Mouse (Mus musculus) embryonic facial prominence, embryonic 11.5 days (tissue): Measurements from ENCODE around the gene Polrmt. TPM values are rescaled to one million over a fixed set of nuclear protein-coding genes. Genes with fewer than 3 reads are reported as not detected.
A peak's percentile ranks its signal among the peaks of the same experiment; 100 is the strongest.

Experiments used
- ATAC-seq: fragments of 200-750 bp; cut with Nextera tagmentation; replicated peaks from 2 replicates; pipeline ENCODE4 v1.8.0; 2017; ENCODE audit warnings: low read depth; ENCODE audit not compliant: insufficient number of reproducible peaks, low FRiP score, low TSS enrichment
- DNase-seq: peaks from one replicate; pipeline ENCODE4 v3.0.0-alpha.2; 2015; ENCODE audit warnings: low spot score
- H3K27ac ChIP-seq: fragments of 300-500 bp; sonication (generic); replicated peaks from 2 replicates; pipeline ENCODE4 v1.5.1; 2014; ENCODE audit warnings: mild to moderate bottlenecking, low read depth, low read length, control low read depth
- H3K27me3 ChIP-seq: fragments of 300-500 bp; sonication (generic); 2 replicates; pipeline ENCODE4 v1.6.1; 2014; ENCODE audit warnings: mild to moderate bottlenecking, low read length, moderate library complexity, mixed read lengths; ENCODE audit not compliant: control insufficient read depth, insufficient read depth
- H3K36me3 ChIP-seq: fragments of 300-500 bp; sonication (generic); replicated peaks from 2 replicates; pipeline ENCODE4 v1.6.1; 2014; ENCODE audit warnings: low read depth, mild to moderate bottlenecking, low read length, moderate library complexity, mixed read lengths; ENCODE audit not compliant: control insufficient read depth, insufficient read depth
- H3K4me1 ChIP-seq: fragments of 300-500 bp; sonication (generic); 2 replicates; pipeline ENCODE4 v1.6.1; 2014; ENCODE audit warnings: low read length, mixed read lengths; ENCODE audit not compliant: control insufficient read depth, insufficient read depth
- H3K4me2 ChIP-seq: fragments of 300-500 bp; sonication (generic); 2 replicates; pipeline ENCODE4 v1.6.1; 2014; ENCODE audit warnings: low read depth, mild to moderate bottlenecking, control low read depth, low read length, moderate library complexity
- H3K4me3 ChIP-seq: fragments of 300-500 bp; sonication (generic); 2 replicates; pipeline ENCODE4 v1.5.1; 2014; ENCODE audit warnings: low read depth, low read length, control low read depth
- H3K9ac ChIP-seq: fragments of 300-500 bp; sonication (generic); replicated peaks from 2 replicates; pipeline ENCODE4 v1.6.1; 2014; ENCODE audit warnings: mild to moderate bottlenecking, control low read depth, low read length
- H3K9me3 ChIP-seq: fragments of 300-500 bp; sonication (generic); replicated peaks from 2 replicates; pipeline ENCODE4 v1.6.1; 2016; ENCODE audit warnings: mild to moderate bottlenecking, low read length, inconsistent platforms, mixed read lengths; ENCODE audit not compliant: control insufficient read depth
- WGBS: fragments of 180-500 bp; shearing (Covaris S2); extraction: QIAGEN DNeasy Blood & Tissue Kit; methylation state at CpG from one replicate; pipeline ENCODE4 v1.1.7; 2014; 5-methylcytosine and 5-hydroxymethylcytosine counted together
- polyA plus RNA-seq: library from polyadenylated mRNA; unstranded; fragments of >200 nt; fragmentation: Nextera tagmentation; extraction: Ambion mirVana; gene quantifications from 2 replicates; pipeline ENCODE4 v1.2.1, GENCODE M21; 2014

The Polrmt gene
- polyA plus RNA-seq = 30.5 and 35.6 TPM in 2 replicates

DNA sequence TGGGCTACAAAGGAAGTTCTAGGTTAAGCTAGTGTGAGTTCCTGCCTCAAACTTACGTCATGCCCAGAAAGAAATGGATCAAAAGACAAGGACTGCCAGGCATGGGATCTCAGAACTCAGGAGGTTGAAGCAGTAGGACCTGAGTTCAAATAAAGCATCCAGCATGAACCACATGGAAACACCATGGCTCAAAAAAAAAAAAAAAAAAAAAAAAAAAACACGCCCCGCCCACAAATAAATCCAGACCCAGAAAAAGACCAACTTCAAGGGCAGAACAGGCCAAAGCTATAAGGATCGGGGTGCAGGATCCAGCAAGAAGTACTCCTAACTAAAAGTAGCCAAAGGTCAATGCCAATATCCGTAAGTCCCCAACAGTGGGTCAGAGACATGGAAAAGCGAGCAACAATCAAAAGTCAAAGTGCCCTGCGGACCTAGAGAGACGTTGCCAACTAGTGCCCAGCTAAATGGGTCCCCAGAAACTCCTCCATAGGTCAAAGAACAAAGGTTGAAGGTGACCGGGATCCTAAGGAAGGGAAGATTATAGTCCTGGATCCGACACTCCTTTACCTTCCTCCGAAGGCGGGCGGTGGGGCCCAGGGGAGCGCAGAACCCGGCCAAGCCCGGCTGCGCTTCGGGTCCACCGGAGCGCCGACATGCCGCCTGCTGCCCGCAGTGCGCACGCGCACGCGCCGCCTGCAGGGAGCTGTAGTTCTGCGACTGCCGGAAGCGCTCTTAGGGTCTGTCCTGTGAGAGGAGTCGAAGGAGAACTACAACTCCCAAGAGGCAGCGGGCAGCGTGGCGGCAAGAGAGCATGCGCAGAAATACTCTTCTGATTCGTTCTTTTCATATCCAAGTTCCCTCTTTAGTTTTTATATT lies at the start of gene Polrmt:
Gene Polrmt, minus strand, starts transcription at position 684 of the 876 bp plus-strand sequence.
- H3K4me2 ChIP-seq = peak within 1 kb of the TSS; percentile 42
- peak within 1 kb of the TSS; percentile 56 for H3K9ac ChIP-seq
- peak within 1 kb of the TSS; percentile 59 for H3K4me3 ChIP-seq
- DNase-seq = peak; percentile 98
- ATAC-seq = peak; percentile 92
- H3K4me1 ChIP-seq = peaks cover 4% of the 10 kb centered on the region
- no peak within 1 kb of the TSS for H3K27ac ChIP-seq
- 3% methylated on average over 38 of the region's 38 CpGs for WGBS
- peaks cover 10% of the 10 kb centered on the region for H3K36me3 ChIP-seq
- H3K27me3 ChIP-seq = no peaks in the 10 kb centered on the region
- no peaks in the 10 kb centered on the region for H3K9me3 ChIP-seq

DNA sequence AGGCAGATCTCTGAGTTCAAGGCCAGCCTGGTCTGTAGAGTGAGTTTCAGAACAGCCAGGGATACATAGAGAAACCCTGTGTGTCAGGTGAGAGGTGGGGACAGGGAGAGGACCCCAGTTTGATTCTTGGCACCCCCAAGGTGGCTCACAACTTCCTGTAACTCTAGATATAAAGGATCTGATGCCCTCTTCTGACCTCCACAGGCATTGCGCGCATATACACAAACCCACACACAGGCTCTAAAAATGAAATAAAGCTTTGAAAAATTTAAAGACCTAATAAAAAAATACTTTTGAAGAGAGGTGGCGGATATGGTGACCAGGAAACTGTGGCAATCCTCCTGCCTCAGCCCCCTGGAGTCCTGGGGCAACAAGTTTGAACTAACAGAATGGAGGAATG lies 49.5 kb upstream of the Polrmt start:
- ATAC-seq (no peak), DNase-seq (no peak)
- Histone ChIP-seq H3K4me2 (no peak overlapping the region), H3K27ac (no peak overlapping the region), H3K4me3 (no peak overlapping the region), H3K9me3 (no peaks in the 10 kb centered on the region), H3K4me1 (peaks cover 6% of the 10 kb centered on the region), H3K27me3 (no peaks in the 10 kb centered on the region), H3K36me3 (no peaks in the 10 kb centered on the region), H3K9ac (no peak overlapping the region)
- WGBS = 96% methylated on average over 3 of the region's 3 CpGs

DNA sequence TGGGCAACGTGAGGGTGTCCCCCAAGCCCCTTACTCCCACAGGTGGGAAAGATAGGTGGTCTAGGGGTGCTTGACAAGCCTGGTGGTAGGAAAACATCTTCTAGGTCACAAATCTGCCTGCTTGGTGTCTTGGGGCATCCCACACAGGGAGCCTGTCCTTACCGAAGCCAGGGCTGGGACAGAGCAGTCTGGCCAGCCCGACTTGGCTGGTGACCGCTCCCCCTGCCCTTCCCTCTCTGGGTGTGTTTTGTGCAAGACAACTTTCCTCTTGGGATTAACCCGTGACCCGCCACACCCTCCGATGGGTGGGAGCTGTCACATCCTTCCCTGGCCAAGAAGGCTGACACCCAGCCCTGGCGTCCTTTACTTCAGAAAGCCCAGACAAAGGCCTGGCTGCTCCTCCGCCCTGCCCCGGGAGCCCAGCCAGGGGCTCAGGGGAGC lies 48.1 kb upstream of the Polrmt start:
- H3K9me3 ChIP-seq = no peaks in the 10 kb centered on the region
- no peaks in the 10 kb centered on the region for H3K27me3 ChIP-seq
- no peaks in the 10 kb centered on the region for H3K36me3 ChIP-seq
- WGBS = 13% methylated on average over 10 of the region's 10 CpGs
- H3K9ac ChIP-seq = peak overlapping the region; percentile 95
- ATAC-seq = peak; percentile 41
- H3K4me2 ChIP-seq = peak overlapping the region; percentile 90
- H3K27ac ChIP-seq = peak overlapping the region; percentile 75
- no peak for DNase-seq
- peaks cover 6% of the 10 kb centered on the region for H3K4me1 ChIP-seq
- peak overlapping the region; percentile 87 for H3K4me3 ChIP-seq

DNA sequence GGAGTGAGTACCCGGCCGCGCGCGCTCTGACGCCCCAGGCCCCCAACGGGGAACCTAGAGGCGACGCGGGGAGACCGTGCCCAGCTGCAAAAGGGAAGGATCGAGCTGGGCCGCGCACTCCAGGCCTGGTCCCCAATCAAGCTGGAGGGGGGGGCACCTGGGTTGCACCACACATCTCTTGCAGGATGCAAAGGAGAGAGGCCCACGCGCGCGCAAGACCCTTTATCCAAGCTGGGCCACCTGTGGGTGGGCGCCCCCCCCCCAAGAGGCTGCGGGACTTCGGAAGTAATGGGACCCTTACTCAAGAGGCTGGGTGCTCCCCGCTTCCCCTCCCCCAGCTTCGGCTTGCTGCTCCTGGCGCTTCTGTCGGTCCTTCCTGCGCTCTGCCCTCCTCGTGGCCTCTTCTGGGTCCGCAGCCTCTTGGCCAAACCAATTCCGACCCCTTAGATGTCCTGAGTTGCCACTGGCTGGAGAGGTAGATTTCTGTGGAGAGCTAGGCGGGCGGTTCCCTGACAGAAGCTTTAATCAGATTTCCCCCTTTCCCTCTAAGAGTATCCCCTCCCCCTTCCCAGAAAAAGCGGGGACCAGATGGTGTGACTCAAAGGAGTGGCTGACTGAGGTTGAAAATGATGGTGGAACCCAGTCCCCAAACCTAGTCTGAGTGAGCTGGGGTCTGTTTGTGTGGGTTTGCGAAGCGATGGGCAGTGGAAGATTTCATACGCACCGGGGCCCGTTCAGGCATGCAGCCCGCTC lies 47.5 kb upstream of the Polrmt start:
- DNase-seq (peak; percentile 65), ATAC-seq (peak; percentile 24)
- 1% methylated on average over 35 of the region's 38 CpGs for WGBS
- no peaks in the 10 kb centered on the region for H3K9me3 ChIP-seq
- H3K4me1 ChIP-seq = peaks cover 6% of the 10 kb centered on the region
- H3K36me3 ChIP-seq = no peaks in the 10 kb centered on the region
- H3K27me3 ChIP-seq = no peaks in the 10 kb centered on the region
- H3K4me3 ChIP-seq = peak overlapping the region; percentile 87
- H3K27ac ChIP-seq = peak overlapping the region; percentile 75
- H3K9ac ChIP-seq = peak overlapping the region; percentile 95
- H3K4me2 ChIP-seq = peak overlapping the region; percentile 90

DNA sequence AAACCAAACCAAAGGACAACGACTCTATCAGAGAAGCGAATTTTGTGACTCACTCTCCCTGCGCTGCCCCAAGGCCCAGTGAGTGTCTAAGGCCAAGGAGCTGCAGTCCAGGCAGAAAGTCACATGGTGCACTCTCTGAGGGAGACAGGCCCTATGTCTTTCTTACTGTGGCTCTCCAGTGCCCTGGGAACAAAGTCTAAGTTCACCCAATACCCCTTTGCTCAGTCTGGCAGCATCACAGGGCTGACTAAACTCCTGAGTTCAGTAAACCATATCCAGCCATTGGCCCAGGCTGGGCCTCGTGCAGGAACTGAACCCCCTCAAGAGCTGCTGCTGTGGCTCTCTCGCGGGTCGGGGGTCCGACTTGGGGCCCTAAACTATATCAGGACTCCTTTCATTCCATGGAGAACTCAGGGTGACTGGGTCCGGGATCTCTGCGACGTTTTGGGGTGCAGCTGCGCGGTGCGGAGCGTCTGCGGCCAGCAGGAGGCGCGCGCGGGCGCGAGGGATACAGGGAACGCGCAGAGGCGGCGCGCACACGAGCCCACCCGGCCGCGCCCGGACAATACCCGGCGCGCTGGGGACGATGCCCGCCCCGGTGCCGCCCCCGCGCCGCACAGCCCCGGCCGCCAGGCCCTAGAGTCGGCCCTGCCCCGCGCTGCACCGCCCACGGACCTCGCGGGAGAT lies 46.8 kb upstream of the Polrmt start, which contains the start of gene Palm:
Gene Palm, plus strand, starts transcription at position 522 of the 687 bp plus-strand sequence.
- ATAC-seq = peak; percentile 53
- peaks cover 6% of the 10 kb centered on the region for H3K4me1 ChIP-seq
- H3K27me3 ChIP-seq = no peaks in the 10 kb centered on the region
- H3K9me3 ChIP-seq = no peaks in the 10 kb centered on the region
- peak within 1 kb of the TSS; percentile 75 for H3K27ac ChIP-seq
- WGBS = 5% methylated on average over 50 of the region's 51 CpGs
- peak; percentile 88 for DNase-seq
- peak within 1 kb of the TSS; percentile 95 for H3K9ac ChIP-seq
- no peaks in the 10 kb centered on the region for H3K36me3 ChIP-seq
- peak within 1 kb of the TSS; percentile 87 for H3K4me3 ChIP-seq
- peak within 1 kb of the TSS; percentile 90 for H3K4me2 ChIP-seq

DNA sequence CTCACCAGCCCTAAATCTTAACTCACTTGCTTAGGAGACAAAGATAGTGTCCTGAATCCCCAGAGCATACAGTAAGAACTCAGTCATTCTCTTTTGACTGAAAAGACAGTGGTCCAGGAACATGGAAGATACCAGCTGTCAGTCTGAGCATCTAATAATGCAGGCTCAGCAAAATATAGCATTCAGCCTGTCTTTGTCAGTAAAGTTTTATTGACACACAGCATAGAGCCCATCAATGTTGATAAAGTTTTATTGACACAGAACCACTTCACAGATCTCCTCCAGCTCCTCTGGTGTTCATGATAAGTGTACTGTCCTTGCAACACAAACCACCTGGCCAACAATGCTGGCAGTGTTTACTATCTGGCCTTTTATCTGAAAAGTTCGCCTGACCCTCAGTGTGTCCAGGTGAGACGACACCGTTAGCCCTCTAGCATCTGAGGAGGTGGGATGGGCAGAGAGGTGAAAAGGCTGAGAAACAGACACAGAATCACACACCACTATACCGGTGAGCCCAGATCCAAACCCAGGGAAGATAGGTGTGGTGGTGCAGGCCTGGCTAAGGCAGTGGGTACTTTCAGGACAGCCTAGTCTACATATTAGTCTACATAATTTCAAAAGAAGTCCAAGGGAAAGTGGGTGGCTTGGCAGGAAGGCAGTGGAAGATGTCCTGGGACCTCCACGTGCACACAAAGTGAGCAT lies 46.1 kb upstream of the Polrmt start:
- 80% methylated on average over 5 of the region's 5 CpGs for WGBS
- Histone ChIP-seq H3K27ac (no peak overlapping the region), H3K27me3 (no peaks in the 10 kb centered on the region), H3K4me2 (no peak overlapping the region), H3K9ac (no peak overlapping the region), H3K4me1 (peaks cover 6% of the 10 kb centered on the region), H3K9me3 (no peaks in the 10 kb centered on the region), H3K4me3 (0 out of 2 replicates have a peak overlapping the region, but pooled peaks have one; percentile 1), H3K36me3 (no peaks in the 10 kb centered on the region)
- ATAC-seq (no peak), DNase-seq (no peak)

DNA sequence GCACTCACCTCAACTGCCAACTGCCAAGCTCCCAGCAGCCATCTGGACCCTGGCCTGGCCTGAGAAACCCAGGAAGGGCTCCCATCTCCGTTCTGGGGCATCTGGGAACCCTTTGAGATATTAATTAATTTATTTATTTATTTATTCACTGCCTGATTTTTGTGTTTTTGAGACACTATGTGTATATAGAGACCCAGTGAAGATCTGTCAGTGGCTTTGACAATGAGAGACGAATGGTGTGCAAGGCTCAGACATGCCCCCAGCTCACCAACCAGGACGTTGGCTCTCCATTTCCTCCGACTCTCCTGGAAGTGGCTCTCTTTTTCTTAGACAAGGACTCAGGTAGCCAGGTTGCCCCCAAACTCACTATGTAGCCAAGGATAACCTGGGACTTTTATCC lies 44.5 kb upstream of the Polrmt start, which contains the start of gene Prss57:
Gene Prss57, minus strand, starts transcription at position 101 of the 400 bp plus-strand sequence.
- no peaks in the 10 kb centered on the region for H3K9me3 ChIP-seq
- ATAC-seq (no peak), DNase-seq (no peak)
- no peak within 1 kb of the TSS for H3K4me3 ChIP-seq
- WGBS = 86% methylated on average over 4 of the region's 4 CpGs
- peaks cover 2% of the 10 kb centered on the region for H3K4me1 ChIP-seq
- no peak within 1 kb of the TSS for H3K9ac ChIP-seq
- H3K27me3 ChIP-seq = no peaks in the 10 kb centered on the region; the same call in 1 of the 2 replicates
- H3K36me3 ChIP-seq = no peaks in the 10 kb centered on the region
- no peak within 1 kb of the TSS for H3K4me2 ChIP-seq
- H3K27ac ChIP-seq = no peak within 1 kb of the TSS
